Mouse (Mus musculus): Measurements from ENCODE around the gene Ubtf. TPM values are rescaled to one million over a fixed set of nuclear protein-coding genes. Genes with fewer than 3 reads are reported as not detected.

Gene Ubtf
- total RNA-seq, 2 experiments from 2014 or later: 102 to 180 TPM

DNA sequence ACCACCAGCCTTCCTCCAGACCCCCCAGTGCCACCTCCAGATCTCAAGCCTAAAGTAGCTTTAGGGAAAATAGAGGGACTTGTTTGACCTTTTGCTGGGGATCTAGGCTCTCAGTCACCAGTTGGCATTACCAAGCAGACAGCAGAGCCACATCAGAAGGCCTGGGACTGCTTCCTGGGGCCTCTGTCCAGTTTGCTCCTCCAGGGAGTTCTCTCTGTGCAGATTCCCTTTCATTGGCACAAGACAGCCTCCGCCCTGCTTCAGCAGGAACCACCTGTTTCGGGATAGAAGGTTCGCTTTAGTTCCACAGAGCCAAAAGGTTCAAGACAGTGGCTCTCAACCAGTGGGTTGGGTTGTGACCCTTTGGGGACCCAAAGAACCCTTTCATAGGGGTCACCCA lies 39.9 kb downstream of the Ubtf start:
- ATAC-seq (replicated peaks; ENCODE audit: low FRiP score, low TSS enrichment, poor library complexity, severe bottlenecking): no peak

DNA sequence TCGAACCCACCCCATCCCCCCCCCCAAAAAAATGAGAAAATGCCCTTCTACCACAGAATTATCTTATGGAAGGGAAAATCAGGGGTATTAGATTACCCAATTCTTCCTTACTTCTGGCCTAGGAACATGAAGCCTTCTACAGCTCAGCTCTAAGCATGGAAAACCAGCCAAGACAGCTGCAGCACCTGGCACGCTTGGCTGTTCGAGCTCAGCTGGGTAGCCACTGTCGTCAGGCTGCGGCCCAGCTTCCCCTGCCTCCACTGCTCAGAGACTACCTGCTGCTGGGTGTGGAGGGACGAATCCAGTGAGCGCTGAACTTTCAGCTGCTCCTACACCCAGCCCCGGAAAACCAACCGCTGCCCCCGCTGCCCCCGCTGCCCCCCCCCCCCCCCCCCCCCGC lies 41.8 kb downstream of the Ubtf start:
- no peak for ATAC-seq (replicated peaks; ENCODE audit: low FRiP score, low TSS enrichment, poor library complexity, severe bottlenecking)

- ATAC-seq (replicated peaks; ENCODE audit: low FRiP score, low TSS enrichment, poor library complexity, severe bottlenecking): peak; percentile 73
Observed at GRCm38 (mm10) chr11:102276411-102276915, 43.1 kb downstream of the Ubtf start.

DNA sequence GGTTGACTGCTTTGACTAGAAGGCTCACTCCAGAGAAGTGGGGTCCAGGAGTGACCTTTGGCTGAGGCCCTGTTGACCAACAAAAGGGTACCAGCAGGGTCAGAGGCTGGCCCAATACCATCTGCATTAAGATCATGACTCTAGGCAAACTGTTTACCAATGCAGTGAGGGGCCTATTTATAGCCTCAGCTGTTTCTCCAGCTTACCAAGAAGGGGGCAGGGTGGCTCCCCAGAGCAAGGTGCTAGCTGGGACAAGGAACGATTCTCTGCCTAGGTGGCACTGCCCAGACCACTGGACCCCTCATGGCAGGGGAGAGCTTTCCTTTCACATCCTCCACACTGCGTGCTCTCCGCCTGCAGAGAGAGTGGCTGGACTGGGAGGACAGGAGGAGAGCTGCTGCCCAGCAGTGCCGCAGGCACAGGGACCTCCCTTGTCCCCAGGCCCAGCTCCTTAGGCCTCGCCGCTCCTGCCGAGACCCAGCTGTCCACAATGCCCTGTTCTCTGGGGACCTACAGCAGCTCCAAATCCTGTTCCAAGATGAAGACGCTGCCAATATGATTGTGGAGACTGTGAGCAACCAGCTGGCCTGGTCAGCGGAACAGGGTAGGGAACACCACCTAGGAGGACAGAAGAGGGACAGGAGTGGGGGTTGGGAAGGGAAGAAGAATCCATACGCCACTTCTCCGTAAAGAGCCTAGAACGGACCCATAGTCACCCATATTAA lies 50.9 kb downstream of the Ubtf start, which contains the start of gene Asb16:
Asb16 (plus strand) TSS at position 224 of the 725 bp plus-strand sequence.
- ATAC-seq (replicated peaks; ENCODE audit: low FRiP score, low TSS enrichment, poor library complexity, severe bottlenecking): no peak

GRCm38 (mm10) chr11:102267480-102267879 lies 52.1 kb downstream of the Ubtf start:
- peak; percentile 78 for ATAC-seq (replicated peaks; ENCODE audit: low FRiP score, low TSS enrichment, poor library complexity, severe bottlenecking)

GRCm38 (mm10) chr11:102266631-102267355 lies 52.7 kb downstream of the Ubtf start:
- ATAC-seq (replicated peaks; ENCODE audit: low FRiP score, low TSS enrichment, poor library complexity, severe bottlenecking): no peak

- ATAC-seq (replicated peaks; ENCODE audit: low FRiP score, low TSS enrichment, poor library complexity, severe bottlenecking): no peak
Observed at GRCm38 (mm10) chr11:102265816-102266215, 53.7 kb downstream of the Ubtf start.

DNA sequence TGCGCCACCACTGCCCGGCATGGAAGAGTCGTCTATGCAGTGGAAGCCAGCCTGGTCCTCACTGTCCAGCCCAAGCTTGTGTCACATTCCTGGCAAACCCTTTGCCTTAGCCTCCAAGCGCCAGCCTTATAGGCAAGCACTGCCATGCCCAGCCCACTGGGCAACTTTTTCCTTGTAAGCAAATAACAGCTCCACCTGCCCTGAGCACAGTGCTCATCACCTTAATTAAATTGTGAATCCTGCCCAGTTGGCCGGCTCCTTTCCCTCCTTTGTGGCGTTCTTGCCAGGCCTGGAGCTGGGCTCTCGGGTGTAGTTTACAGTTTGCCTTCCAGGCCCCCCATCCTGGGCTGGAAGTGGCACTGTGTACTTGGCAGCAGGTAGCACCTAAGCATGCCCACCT lies 56.3 kb downstream of the Ubtf start:
- no peak for ATAC-seq (replicated peaks; ENCODE audit: low FRiP score, low TSS enrichment, poor library complexity, severe bottlenecking)

DNA sequence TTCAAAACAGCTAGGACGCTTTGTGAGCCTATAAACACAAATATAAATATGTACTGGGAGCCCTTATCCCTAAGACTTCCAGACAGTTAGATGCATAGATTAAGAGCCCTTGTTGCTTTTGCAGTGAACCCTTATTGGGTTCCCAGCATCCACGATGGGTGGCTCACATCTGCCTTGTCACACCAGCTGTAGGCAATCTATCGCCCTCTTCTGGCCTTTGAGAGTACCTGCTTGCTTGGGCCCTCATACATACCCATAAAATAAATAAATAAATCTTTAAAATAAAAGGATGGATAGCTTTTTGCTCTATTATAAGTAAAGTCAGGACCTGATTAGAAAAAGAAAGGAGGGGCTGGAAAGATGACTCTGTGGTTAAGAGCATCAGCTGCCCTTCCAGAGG lies 61.0 kb downstream of the Ubtf start:
- no peak for ATAC-seq (replicated peaks; ENCODE audit: low FRiP score, low TSS enrichment, poor library complexity, severe bottlenecking)

- ATAC-seq (replicated peaks; ENCODE audit: low FRiP score, low TSS enrichment, poor library complexity, severe bottlenecking): no peak
Observed at GRCm38 (mm10) chr11:102258095-102258494, 61.4 kb downstream of the Ubtf start.

DNA sequence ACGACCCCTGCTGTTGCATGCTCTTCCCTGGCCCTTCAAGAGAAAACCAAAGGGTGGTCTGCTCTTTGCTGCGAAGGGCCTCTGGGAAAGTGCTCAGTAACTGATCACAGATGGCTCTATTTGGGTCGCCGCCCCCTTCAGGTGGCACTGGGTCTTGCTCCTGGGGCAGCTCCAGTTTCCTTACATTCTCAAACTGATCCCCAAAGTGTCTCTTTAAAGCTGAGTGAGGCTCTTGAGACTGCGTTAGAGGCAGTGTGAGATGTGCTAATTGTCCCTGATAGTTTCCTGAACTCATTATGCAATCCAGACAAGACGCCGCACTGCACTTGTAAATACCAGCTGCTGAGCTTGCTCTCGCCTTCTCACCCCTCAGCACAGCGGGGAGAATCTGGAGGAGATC lies 62.0 kb downstream of the Ubtf start:
- ATAC-seq (replicated peaks; ENCODE audit: low FRiP score, low TSS enrichment, poor library complexity, severe bottlenecking): 0 out of 2 replicates have a peak, but pooled peaks have one; percentile 28

Other genes starting within 250 kb of the Ubtf start
- 3.2 and 3.7 TPM in 2 replicates for gene Mpp2, start 231.2 kb downstream of the Ubtf start, total RNA-seq (2014; fragmentation: Nextera tagmentation)
- gene Mpp2, start 231.2 kb downstream of the Ubtf start, total RNA-seq (2017): 3.1 and 4.2 TPM in 2 replicates
- gene Ppy, start 218.4 kb downstream of the Ubtf start, total RNA-seq (2014; fragmentation: Nextera tagmentation): not detected in 2 replicates
- not detected in 2 replicates for gene Ppy, start 218.4 kb downstream of the Ubtf start, total RNA-seq (2017)
- gene Pyy, start 211.9 kb downstream of the Ubtf start, total RNA-seq (2014; fragmentation: Nextera tagmentation): not detected in 2 replicates
- gene Pyy, start 211.9 kb downstream of the Ubtf start, total RNA-seq (2017): not detected in 2 replicates
- gene Nags, start 174.2 kb downstream of the Ubtf start, total RNA-seq (2014; fragmentation: Nextera tagmentation): 7.4 and 9.5 TPM in 2 replicates
- 1.6 and 2.1 TPM in 2 replicates for gene Nags, start 174.2 kb downstream of the Ubtf start, total RNA-seq (2017)
- 4.7 and 9.3 TPM in 2 replicates for gene Tmem101, start 163.3 kb downstream of the Ubtf start, total RNA-seq (2014; fragmentation: Nextera tagmentation)
- gene Tmem101, start 163.3 kb downstream of the Ubtf start, total RNA-seq (2017): 11.8 and 15.7 TPM in 2 replicates
- 110 TPM in 2 replicates for gene Lsm12, start 134.4 kb downstream of the Ubtf start, total RNA-seq (2014; fragmentation: Nextera tagmentation)
- gene Lsm12, start 134.4 kb downstream of the Ubtf start, total RNA-seq (2017): 71.3 and 94.9 TPM in 2 replicates
- gene G6pc3, start 130.1 kb downstream of the Ubtf start, total RNA-seq (2014; fragmentation: Nextera tagmentation): 71.5 and 93.3 TPM in 2 replicates
- 39.9 and 59.4 TPM in 2 replicates for gene G6pc3, start 130.1 kb downstream of the Ubtf start, total RNA-seq (2017)
- gene Hdac5, start 89.6 kb downstream of the Ubtf start, total RNA-seq (2014; fragmentation: Nextera tagmentation): 10.7 and 16.6 TPM in 2 replicates
- 6.1 and 11.4 TPM in 2 replicates for gene Hdac5, start 89.6 kb downstream of the Ubtf start, total RNA-seq (2017)
- gene BC030867, start 70.9 kb downstream of the Ubtf start, total RNA-seq (2014; fragmentation: Nextera tagmentation): 36.4 and 48.1 TPM in 2 replicates
- 7.5 and 12.3 TPM in 2 replicates for gene BC030867, start 70.9 kb downstream of the Ubtf start, total RNA-seq (2017)
- 2.2 and 2.5 TPM in 2 replicates for gene Asb16, start 51.0 kb downstream of the Ubtf start, total RNA-seq (2014; fragmentation: Nextera tagmentation)
- 0.84 and 1.3 TPM in 2 replicates for gene Asb16, start 51.0 kb downstream of the Ubtf start, total RNA-seq (2017)
- gene Tmub2, start 34.8 kb downstream of the Ubtf start, total RNA-seq (2014; fragmentation: Nextera tagmentation): 14.5 and 19.8 TPM in 2 replicates
- gene Tmub2, start 34.8 kb downstream of the Ubtf start, total RNA-seq (2017): 10.0 and 27.4 TPM in 2 replicates
- gene Atxn7l3, start 23.1 kb downstream of the Ubtf start, total RNA-seq (2014; fragmentation: Nextera tagmentation): 23.2 and 34.0 TPM in 2 replicates
- 18.3 and 21.5 TPM in 2 replicates for gene Atxn7l3, start 23.1 kb downstream of the Ubtf start, total RNA-seq (2017)
- gene Slc4a1, start 46.5 kb upstream of the Ubtf start, total RNA-seq (2014; fragmentation: Nextera tagmentation): 0.42 and 0.46 TPM in 2 replicates
- gene Slc4a1, start 46.5 kb upstream of the Ubtf start, total RNA-seq (2017): 0.27 and 6.8 TPM in 2 replicates
- gene Rundc3a, start 73.7 kb upstream of the Ubtf start, total RNA-seq (2014; fragmentation: Nextera tagmentation): not detected in 2 replicates
- gene Rundc3a, start 73.7 kb upstream of the Ubtf start, total RNA-seq (2017): not detected in 2 replicates
- 115 and 148 TPM in 2 replicates for gene Slc25a39, start 88.2 kb upstream of the Ubtf start, total RNA-seq (2014; fragmentation: Nextera tagmentation)
- 43.8 and 55.9 TPM in 2 replicates for gene Slc25a39, start 88.2 kb upstream of the Ubtf start, total RNA-seq (2017)
- gene Grn, start 110.6 kb upstream of the Ubtf start, total RNA-seq (2014; fragmentation: Nextera tagmentation): 16.1 and 17.8 TPM in 2 replicates
- 5.4 and 14.2 TPM in 2 replicates for gene Grn, start 110.6 kb upstream of the Ubtf start, total RNA-seq (2017)
- 0.82 TPM in 1 of 2 replicates, not detected in the other for gene Fam171a2, start 127.9 kb upstream of the Ubtf start, total RNA-seq (2014; fragmentation: Nextera tagmentation)
- 0.28 TPM in 1 of 2 replicates, not detected in the other for gene Fam171a2, start 127.9 kb upstream of the Ubtf start, total RNA-seq (2017)
- 27.7 and 30.8 TPM in 2 replicates for gene Itga2b, start 150.4 kb upstream of the Ubtf start, total RNA-seq (2014; fragmentation: Nextera tagmentation)
- 26.5 and 73.4 TPM in 2 replicates for gene Itga2b, start 150.4 kb upstream of the Ubtf start, total RNA-seq (2017)
- 44.9 and 47.2 TPM in 2 replicates for gene Gpatch8, start 236.7 kb upstream of the Ubtf start, total RNA-seq (2014; fragmentation: Nextera tagmentation)
- gene Gpatch8, start 236.7 kb upstream of the Ubtf start, total RNA-seq (2017): 34.3 and 38.2 TPM in 2 replicates